25 mouse cellular contexts compared by ENCODE assay signal in genomic region chrY:90745256-90745655, GRCm38 (mm10). TPM values are rescaled to one million over a fixed set of nuclear protein-coding genes. Genes with fewer than 3 reads are reported as not detected.
"Had no signal": no experiment of that assay in that cellular context is flagged by ENCODE, and none has a peak within 500 bp of the region (broad histone marks: within the 10 kb centered on the region; RNA-seq: fewer than 3 reads in every experiment).

No protein-coding gene starts in this region.

RNA-seq across cellular contexts. Expression of gene Gm21860, which starts 9.4 kb away (rescaled TPM):
- total RNA-seq: layer of hippocampus, adult 18-20 months; layer of hippocampus, postnatal 14 days; left cerebral cortex, adult 8-10 months; left cerebral cortex, postnatal 14 days; left cerebral cortex, postnatal 4 days; megakaryocyte, adult 5-6 weeks; midbrain, postnatal 0 days had no signal
- polyA plus RNA-seq: kidney, embryonic 16.5 days; limb, embryonic 12.5 days; limb, embryonic 15.5 days; liver, embryonic 11.5 days; liver, embryonic 14.5 days; liver, postnatal 0 days; lung, embryonic 14.5 days; lung, postnatal 0 days; macrophage; midbrain, embryonic 10.5 days; midbrain, embryonic 14.5 days; midbrain, postnatal 0 days; neural tube, embryonic 12.5 days; neural tube, embryonic 15.5 days; small intestine, adult 2 months; spleen, adult 2 months; stomach, embryonic 14.5 days; stomach, postnatal 0 days; thymus, adult 2 months had no signal

RNA-seq across cellular contexts. Expression of gene Gm47283, which starts 39.3 kb away (rescaled TPM):
- total RNA-seq: layer of hippocampus, adult 18-20 months; layer of hippocampus, postnatal 14 days; left cerebral cortex, adult 8-10 months; left cerebral cortex, postnatal 14 days; left cerebral cortex, postnatal 4 days; megakaryocyte, adult 5-6 weeks; midbrain, postnatal 0 days had no signal
- polyA plus RNA-seq: kidney, embryonic 16.5 days; limb, embryonic 12.5 days; limb, embryonic 15.5 days; liver, embryonic 11.5 days; liver, embryonic 14.5 days; liver, postnatal 0 days; lung, embryonic 14.5 days; lung, postnatal 0 days; macrophage; midbrain, embryonic 10.5 days; midbrain, embryonic 14.5 days; midbrain, postnatal 0 days; neural tube, embryonic 12.5 days; neural tube, embryonic 15.5 days; small intestine, adult 2 months; spleen, adult 2 months; stomach, embryonic 14.5 days; stomach, postnatal 0 days; thymus, adult 2 months had no signal
